Mouse (Mus musculus): ENCODE data around the gene Gm49353. TPM values are rescaled to one million over a fixed set of nuclear protein-coding genes. Genes with fewer than 3 reads are reported as not detected.

The Gm49353 gene
- polyA plus RNA-seq (2015; fragmentation: Nextera tagmentation; extraction: Ambion mirVana) = 0.52 and 0.56 TPM in 2 replicates

DNA sequence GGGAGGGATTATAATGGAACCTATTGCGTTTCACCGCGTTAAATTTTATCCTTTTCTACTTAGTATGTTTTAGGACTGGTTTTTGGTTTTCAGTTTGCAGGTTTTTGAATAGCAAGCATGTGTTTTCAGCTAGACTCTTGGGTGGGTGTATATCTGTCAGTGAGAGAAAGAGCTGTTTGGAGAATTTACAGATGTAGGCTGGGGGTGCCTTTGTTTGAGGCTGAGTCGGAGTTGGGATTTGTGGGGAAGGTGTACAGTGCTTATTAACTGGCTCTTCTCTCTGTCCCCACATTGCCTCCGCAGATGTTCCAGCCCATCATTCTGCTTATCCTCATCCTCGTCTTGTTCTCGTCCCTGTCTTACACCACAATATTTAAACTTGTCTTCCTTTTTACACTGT lies at the start of gene Gm49353:
TSS of gene Gm49353 (plus strand) at position 313 of the 400 bp plus-strand sequence.
- no peaks in the 10 kb centered on the region for H3K27me3 ChIP-seq (ENCODE audit: control insufficient read depth, insufficient read depth, low read length)
- 79% methylated on average over 7 of the region's 7 CpGs for WGBS
- H3K4me3 ChIP-seq (replicated peaks; ENCODE audit: low read length) = no peak within 1 kb of the TSS
- H3K9ac ChIP-seq (ENCODE audit: low read length) = no peak within 1 kb of the TSS
- ATAC-seq (ENCODE audit: insufficient read depth, low FRiP score) = no peak
- no peak within 1 kb of the TSS for H3K4me2 ChIP-seq (ENCODE audit: low read depth, low read length)
- peaks cover 6% of the 10 kb centered on the region; the same call in 1 of the 2 replicates for H3K9me3 ChIP-seq (replicated peaks; ENCODE audit: control insufficient read depth, low read length)
- H3K36me3 ChIP-seq (ENCODE audit: control insufficient read depth, insufficient read depth, low read length) = no peaks in the 10 kb centered on the region
- H3K27ac ChIP-seq (ENCODE audit: low read length) = no peak within 1 kb of the TSS
- no peaks in the 10 kb centered on the region for H3K4me1 ChIP-seq (ENCODE audit: control insufficient read depth, insufficient read depth, low read length)

GRCm38 (mm10) chr10:29155304-29155703 lies 43.5 kb upstream of the Gm49353 start:
- Histone ChIP-seq H3K4me3 (replicated peaks; ENCODE audit: low read length) (no peak overlapping the region), H3K27ac (ENCODE audit: low read length) (no peak overlapping the region), H3K36me3 (ENCODE audit: control insufficient read depth, insufficient read depth, low read length) (no peaks in the 10 kb centered on the region), H3K4me2 (ENCODE audit: low read depth, low read length) (no peak overlapping the region), H3K9ac (ENCODE audit: low read length) (no peak overlapping the region), H3K9me3 (replicated peaks; ENCODE audit: control insufficient read depth, low read length) (no peaks in the 10 kb centered on the region), H3K27me3 (ENCODE audit: control insufficient read depth, insufficient read depth, low read length) (no peaks in the 10 kb centered on the region), H3K4me1 (ENCODE audit: control insufficient read depth, insufficient read depth, low read length) (no peaks in the 10 kb centered on the region)
- ATAC-seq (ENCODE audit: insufficient read depth, low FRiP score) = no peak
- WGBS = 85% methylated on average over 3 of the region's 3 CpGs

GRCm38 (mm10) chr10:29161664-29162063 lies 37.1 kb upstream of the Gm49353 start:
- H3K4me1 ChIP-seq (ENCODE audit: control insufficient read depth, insufficient read depth, low read length) = no peaks in the 10 kb centered on the region
- no peak for ATAC-seq (ENCODE audit: insufficient read depth, low FRiP score)
- 74% methylated on average over 2 of the region's 2 CpGs for WGBS
- H3K27ac ChIP-seq (ENCODE audit: low read length) = no peak overlapping the region
- H3K36me3 ChIP-seq (ENCODE audit: control insufficient read depth, insufficient read depth, low read length) = no peaks in the 10 kb centered on the region
- no peak overlapping the region for H3K4me2 ChIP-seq (ENCODE audit: low read depth, low read length)
- no peaks in the 10 kb centered on the region for H3K27me3 ChIP-seq (ENCODE audit: control insufficient read depth, insufficient read depth, low read length)
- no peak overlapping the region for H3K4me3 ChIP-seq (replicated peaks; ENCODE audit: low read length)
- H3K9ac ChIP-seq (ENCODE audit: low read length) = no peak overlapping the region
- no peaks in the 10 kb centered on the region for H3K9me3 ChIP-seq (replicated peaks; ENCODE audit: control insufficient read depth, low read length)

DNA sequence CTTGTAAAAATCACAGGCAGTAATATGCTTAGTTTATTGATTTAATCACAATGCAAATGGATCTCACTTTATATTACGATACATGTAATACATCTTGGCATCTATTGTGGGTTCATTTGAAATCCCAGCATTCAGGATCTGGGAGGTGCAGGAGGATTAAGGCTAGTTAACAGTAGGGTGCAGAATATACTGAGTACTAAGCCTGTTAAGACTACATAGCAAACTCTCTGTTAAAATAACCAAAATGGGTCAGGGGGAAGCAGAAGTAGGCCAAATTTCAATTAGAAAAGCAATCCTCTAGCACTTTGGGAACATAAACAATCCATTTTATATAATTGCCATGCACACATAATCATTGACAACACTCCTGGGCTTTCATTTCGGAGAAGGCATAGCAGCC lies 25.0 kb upstream of the Gm49353 start:
- Histone ChIP-seq H3K36me3 (ENCODE audit: control insufficient read depth, insufficient read depth, low read length) (no peaks in the 10 kb centered on the region), H3K4me1 (ENCODE audit: control insufficient read depth, insufficient read depth, low read length) (no peaks in the 10 kb centered on the region), H3K4me3 (replicated peaks; ENCODE audit: low read length) (no peak overlapping the region), H3K9me3 (replicated peaks; ENCODE audit: control insufficient read depth, low read length) (no peaks in the 10 kb centered on the region), H3K27ac (ENCODE audit: low read length) (no peak overlapping the region), H3K4me2 (ENCODE audit: low read depth, low read length) (no peak overlapping the region), H3K27me3 (ENCODE audit: control insufficient read depth, insufficient read depth, low read length) (no peaks in the 10 kb centered on the region), H3K9ac (ENCODE audit: low read length) (no peak overlapping the region)
- WGBS = 83% methylated on average over 2 of the region's 2 CpGs
- no peak for ATAC-seq (ENCODE audit: insufficient read depth, low FRiP score)

DNA sequence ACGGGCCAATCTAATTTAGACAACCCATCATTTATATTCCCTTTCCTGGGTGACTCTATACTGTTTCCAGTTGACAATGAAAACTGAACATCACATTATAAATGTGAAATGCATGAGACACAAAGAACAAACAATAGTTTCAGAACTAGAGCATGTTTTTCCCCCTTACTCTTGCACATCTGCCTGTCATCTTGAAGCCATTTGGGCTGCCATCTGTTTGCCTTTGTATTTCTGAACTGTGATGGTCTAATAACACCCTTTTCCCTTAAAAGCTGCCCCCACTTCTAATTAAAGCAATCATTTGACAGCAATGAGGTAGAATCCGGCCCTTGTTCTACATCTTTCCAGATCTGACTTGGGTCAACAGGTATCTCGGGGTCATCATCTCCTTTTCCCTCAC lies 23.1 kb upstream of the Gm49353 start:
- Histone ChIP-seq H3K4me3 (replicated peaks; ENCODE audit: low read length) (no peak overlapping the region), H3K27me3 (ENCODE audit: control insufficient read depth, insufficient read depth, low read length) (no peaks in the 10 kb centered on the region), H3K9me3 (replicated peaks; ENCODE audit: control insufficient read depth, low read length) (no peaks in the 10 kb centered on the region), H3K9ac (ENCODE audit: low read length) (no peak overlapping the region), H3K4me2 (ENCODE audit: low read depth, low read length) (no peak overlapping the region), H3K4me1 (ENCODE audit: control insufficient read depth, insufficient read depth, low read length) (no peaks in the 10 kb centered on the region), H3K27ac (ENCODE audit: low read length) (no peak overlapping the region), H3K36me3 (ENCODE audit: control insufficient read depth, insufficient read depth, low read length) (no peaks in the 10 kb centered on the region)
- 82% methylated on average over 3 of the region's 3 CpGs for WGBS
- ATAC-seq (ENCODE audit: insufficient read depth, low FRiP score) = no peak

- 78% methylated on average over 4 of the region's 4 CpGs for WGBS
- Histone ChIP-seq H3K4me1 (ENCODE audit: control insufficient read depth, insufficient read depth, low read length) (no peaks in the 10 kb centered on the region), H3K27ac (ENCODE audit: low read length) (no peak overlapping the region), H3K9me3 (replicated peaks; ENCODE audit: control insufficient read depth, low read length) (no peaks in the 10 kb centered on the region), H3K9ac (ENCODE audit: low read length) (no peak overlapping the region), H3K4me3 (replicated peaks; ENCODE audit: low read length) (no peak overlapping the region), H3K27me3 (ENCODE audit: control insufficient read depth, insufficient read depth, low read length) (no peaks in the 10 kb centered on the region), H3K36me3 (ENCODE audit: control insufficient read depth, insufficient read depth, low read length) (no peaks in the 10 kb centered on the region), H3K4me2 (ENCODE audit: low read depth, low read length) (no peak overlapping the region)
- no peak for ATAC-seq (ENCODE audit: insufficient read depth, low FRiP score)
Observed at GRCm38 (mm10) chr10:29176881-29177280, 21.9 kb upstream of the Gm49353 start.

DNA sequence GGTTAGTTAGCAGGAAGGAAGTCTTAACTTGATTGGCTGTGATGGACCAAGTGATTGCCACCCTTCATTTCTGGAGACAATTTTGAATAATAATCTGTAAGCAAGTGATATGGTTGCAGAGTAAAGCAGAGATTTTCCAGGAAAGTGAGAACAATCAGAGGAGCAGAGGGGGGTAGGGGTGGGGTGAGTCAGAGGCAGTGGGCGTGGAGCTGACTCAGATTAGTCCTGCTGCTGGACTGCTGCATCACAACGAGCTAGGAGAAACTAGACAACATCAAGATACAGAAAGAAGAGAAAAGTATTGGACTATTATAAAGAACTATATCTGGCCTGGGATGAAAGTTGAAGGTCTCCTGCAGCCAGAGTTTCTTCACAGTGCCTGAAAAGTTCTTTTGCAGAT lies 20.8 kb upstream of the Gm49353 start:
- no peak overlapping the region for H3K27ac ChIP-seq (ENCODE audit: low read length)
- H3K36me3 ChIP-seq (ENCODE audit: control insufficient read depth, insufficient read depth, low read length) = no peaks in the 10 kb centered on the region
- H3K4me3 ChIP-seq (replicated peaks; ENCODE audit: low read length) = no peak overlapping the region
- no peaks in the 10 kb centered on the region for H3K27me3 ChIP-seq (ENCODE audit: control insufficient read depth, insufficient read depth, low read length)
- no peak overlapping the region for H3K4me2 ChIP-seq (ENCODE audit: low read depth, low read length)
- no peak overlapping the region for H3K9ac ChIP-seq (ENCODE audit: low read length)
- ATAC-seq (ENCODE audit: insufficient read depth, low FRiP score) = no peak
- no peaks in the 10 kb centered on the region for H3K9me3 ChIP-seq (replicated peaks; ENCODE audit: control insufficient read depth, low read length)
- H3K4me1 ChIP-seq (ENCODE audit: control insufficient read depth, insufficient read depth, low read length) = no peaks in the 10 kb centered on the region
- WGBS = 44% methylated on average over 2 of the region's 2 CpGs

DNA sequence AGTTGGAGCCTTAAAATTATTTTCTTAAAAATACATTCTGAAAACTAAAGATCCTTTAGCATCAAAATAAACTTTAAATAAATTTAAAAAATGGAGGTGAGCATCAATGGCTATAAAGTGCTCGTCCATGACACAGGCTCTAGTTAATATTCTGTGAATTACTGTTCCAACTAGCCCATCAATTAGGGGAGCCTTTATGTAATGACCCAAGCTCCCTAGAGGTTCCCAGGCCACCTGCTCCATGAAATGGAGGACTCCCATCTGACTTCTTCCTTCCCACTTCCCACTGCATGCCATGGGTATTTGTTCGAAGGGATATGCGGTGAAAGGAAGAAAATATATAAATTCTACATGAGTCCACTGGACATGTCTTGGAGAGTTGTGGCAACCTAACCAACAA lies 18.5 kb upstream of the Gm49353 start:
- Histone ChIP-seq H3K4me1 (ENCODE audit: control insufficient read depth, insufficient read depth, low read length) (no peaks in the 10 kb centered on the region), H3K27ac (ENCODE audit: low read length) (no peak overlapping the region), H3K27me3 (ENCODE audit: control insufficient read depth, insufficient read depth, low read length) (no peaks in the 10 kb centered on the region), H3K36me3 (ENCODE audit: control insufficient read depth, insufficient read depth, low read length) (no peaks in the 10 kb centered on the region), H3K4me2 (ENCODE audit: low read depth, low read length) (no peak overlapping the region), H3K4me3 (replicated peaks; ENCODE audit: low read length) (no peak overlapping the region), H3K9me3 (replicated peaks; ENCODE audit: control insufficient read depth, low read length) (no peaks in the 10 kb centered on the region), H3K9ac (ENCODE audit: low read length) (no peak overlapping the region)
- WGBS = 86% methylated on average over 3 of the region's 3 CpGs
- no peak for ATAC-seq (ENCODE audit: insufficient read depth, low FRiP score)

DNA sequence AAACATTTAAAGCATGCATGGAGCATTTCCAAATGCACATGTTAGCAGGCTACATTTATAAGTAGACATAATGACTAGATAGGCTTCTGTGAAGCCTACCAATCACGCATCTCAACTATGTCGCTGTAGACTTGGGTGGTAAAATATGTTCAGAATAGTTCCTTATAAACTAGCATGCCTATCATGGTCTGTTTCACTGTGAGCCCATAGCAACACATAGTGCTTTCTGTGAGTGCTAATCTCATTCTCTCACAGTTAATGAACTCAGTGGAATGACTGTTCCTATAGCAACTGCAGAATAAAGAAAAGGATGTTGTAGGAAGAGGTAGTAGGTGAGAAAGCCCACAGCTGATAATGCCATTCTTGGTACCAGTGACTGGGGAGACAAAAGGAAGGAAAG lies 17.7 kb upstream of the Gm49353 start:
- Histone ChIP-seq H3K36me3 (ENCODE audit: control insufficient read depth, insufficient read depth, low read length) (no peaks in the 10 kb centered on the region), H3K4me2 (ENCODE audit: low read depth, low read length) (no peak overlapping the region), H3K4me3 (replicated peaks; ENCODE audit: low read length) (no peak overlapping the region), H3K4me1 (ENCODE audit: control insufficient read depth, insufficient read depth, low read length) (no peaks in the 10 kb centered on the region), H3K9ac (ENCODE audit: low read length) (no peak overlapping the region), H3K27ac (ENCODE audit: low read length) (no peak overlapping the region), H3K9me3 (replicated peaks; ENCODE audit: control insufficient read depth, low read length) (no peaks in the 10 kb centered on the region), H3K27me3 (ENCODE audit: control insufficient read depth, insufficient read depth, low read length) (no peaks in the 10 kb centered on the region)
- ATAC-seq (ENCODE audit: insufficient read depth, low FRiP score) = no peak
- 83% methylated on average over 2 of the region's 2 CpGs for WGBS

- Histone ChIP-seq H3K9ac (ENCODE audit: low read length) (no peak overlapping the region), H3K4me3 (replicated peaks; ENCODE audit: low read length) (no peak overlapping the region), H3K36me3 (ENCODE audit: control insufficient read depth, insufficient read depth, low read length) (no peaks in the 10 kb centered on the region), H3K27ac (ENCODE audit: low read length) (no peak overlapping the region), H3K9me3 (replicated peaks; ENCODE audit: control insufficient read depth, low read length) (peaks cover 6% of the 10 kb centered on the region; the same call in 1 of the 2 replicates), H3K27me3 (ENCODE audit: control insufficient read depth, insufficient read depth, low read length) (no peaks in the 10 kb centered on the region), H3K4me1 (ENCODE audit: control insufficient read depth, insufficient read depth, low read length) (no peaks in the 10 kb centered on the region), H3K4me2 (ENCODE audit: low read depth, low read length) (no peak overlapping the region)
- ATAC-seq (ENCODE audit: insufficient read depth, low FRiP score) = no peak
Observed at GRCm38 (mm10) chr10:29193769-29194168, 5.0 kb upstream of the Gm49353 start.

Measured in stomach, embryonic 16.5 days (tissue).